Mouse (Mus musculus) forebrain, embryonic 14.5 days (tissue): Measurements from ENCODE around the gene Hc. TPM values are rescaled to one million over a fixed set of nuclear protein-coding genes. Genes with fewer than 3 reads are reported as not detected.
A peak's percentile ranks its signal among the peaks of the same experiment; 100 is the strongest.

Experiments
- ATAC-seq: fragments of 200-750 bp; cut with Nextera tagmentation; 2 replicates; pipeline ENCODE4 v1.8.0; 2017; ENCODE audit warnings: mild to moderate bottlenecking, moderate library complexity
- DNase-seq: peaks from one replicate; pipeline ENCODE4 v3.0.0-alpha.2; 2015; ENCODE audit warnings: low spot score
- H3K27ac ChIP-seq: fragments of 300-500 bp; sonication (generic); 2 replicates; pipeline ENCODE4 v1.5.1; 2014; ENCODE audit warnings: low read depth, mild to moderate bottlenecking, control low read depth, low read length, moderate library complexity
- H3K27me3 ChIP-seq: fragments of 300-500 bp; sonication (generic); replicated peaks from 2 replicates; pipeline ENCODE4 v1.6.1; 2014; ENCODE audit warnings: low read length, control low read depth, mixed read lengths; ENCODE audit not compliant: control insufficient read depth, insufficient read depth
- H3K36me3 ChIP-seq: fragments of 300-500 bp; sonication (generic); 2 replicates; pipeline ENCODE4 v1.6.1; 2014; ENCODE audit warnings: low read length, control low read depth; ENCODE audit not compliant: control insufficient read depth, insufficient read depth
- H3K4me1 ChIP-seq: fragments of 300-500 bp; sonication (generic); 2 replicates; pipeline ENCODE4 v1.6.1; 2014; ENCODE audit warnings: antibody characterized with exemption, low read length, control low read depth; ENCODE audit not compliant: control insufficient read depth, insufficient read depth
- H3K4me2 ChIP-seq: fragments of 300-500 bp; sonication (generic); 2 replicates; pipeline ENCODE4 v1.6.1; 2014; ENCODE audit warnings: mild to moderate bottlenecking, control low read depth, low read length
- H3K4me3 ChIP-seq: fragments of 300-500 bp; sonication (generic); 2 replicates; pipeline ENCODE4 v1.5.1; 2014; ENCODE audit warnings: low read depth, low read length, control low read depth
- H3K9ac ChIP-seq: fragments of 300-500 bp; sonication (generic); 2 replicates; pipeline ENCODE4 v1.6.1; 2014; ENCODE audit warnings: mild to moderate bottlenecking, low read length, control low read depth, moderate library complexity
- H3K9me3 ChIP-seq: fragments of 300-500 bp; sonication (generic); replicated peaks from 2 replicates; pipeline ENCODE4 v1.6.1; 2016; ENCODE audit warnings: low read length, control low read depth, mixed read lengths; ENCODE audit not compliant: control insufficient read depth
- WGBS: fragments of 180-500 bp; shearing (Covaris S2); extraction: QIAGEN DNeasy Blood & Tissue Kit; methylation state at CpG from one replicate; pipeline ENCODE4 v1.1.7; 2014; 5-methylcytosine and 5-hydroxymethylcytosine counted together
- polyA plus RNA-seq: library from polyadenylated mRNA; unstranded; fragments of >200 nt; fragmentation: Nextera tagmentation; extraction: Ambion mirVana; gene quantifications from 2 replicates; pipeline ENCODE4 v1.2.1, GENCODE M21; 2014

Gene Hc
- polyA plus RNA-seq, 1 experiment from 2014 or later, result 0.69 TPM

DNA sequence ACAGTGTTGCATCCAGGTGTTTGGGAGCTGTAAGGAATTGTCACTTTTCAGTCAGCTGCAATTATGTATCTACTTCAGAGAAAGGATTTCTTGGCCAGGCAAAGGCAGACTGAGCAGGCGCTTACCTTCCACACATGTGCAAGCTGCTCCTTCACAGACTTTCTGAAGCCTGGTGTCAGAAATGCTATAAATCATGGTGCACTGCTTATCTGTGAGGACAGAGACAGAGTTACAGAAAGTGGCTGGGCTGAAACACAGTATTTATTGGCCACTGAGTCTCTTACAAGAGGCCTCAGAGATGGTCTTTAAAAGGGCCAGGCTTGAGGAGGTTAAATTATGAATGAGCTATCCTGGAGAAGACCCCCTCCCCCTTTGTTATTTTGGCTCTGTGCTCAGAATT, 71.5 kb downstream of the Hc start:
- ATAC-seq (no peak), DNase-seq (no peak)
- no peak overlapping the region for H3K4me3 ChIP-seq

GRCm38 (mm10) chr2:34987595-34987994, 73.6 kb downstream of the Hc start:
- peaks cover under 1% of the 10 kb centered on the region; the same call in 1 of the 2 replicates for H3K4me1 ChIP-seq
- no peak overlapping the region for H3K9ac ChIP-seq
- H3K4me2 ChIP-seq, result no peak overlapping the region
- 88% methylated on average over 1 of the region's 1 CpGs for WGBS
- no peaks in the 10 kb centered on the region for H3K27me3 ChIP-seq
- H3K27ac ChIP-seq, result no peak overlapping the region
- H3K9me3 ChIP-seq, result no peaks in the 10 kb centered on the region
- ATAC-seq, result no peak
- no peaks in the 10 kb centered on the region for H3K36me3 ChIP-seq
- DNase-seq, result no peak
- H3K4me3 ChIP-seq, result no peak overlapping the region

More for the DNA sequence above, 71.5 kb downstream of the Hc start:
- H3K9me3 ChIP-seq, result no peaks in the 10 kb centered on the region
- WGBS, result 88% methylated on average over 1 of the region's 1 CpGs
- H3K4me1 ChIP-seq, result peaks cover 14% of the 10 kb centered on the region
- no peak overlapping the region for H3K9ac ChIP-seq
- no peaks in the 10 kb centered on the region for H3K27me3 ChIP-seq
- H3K36me3 ChIP-seq, result no peaks in the 10 kb centered on the region
- H3K4me2 ChIP-seq, result no peak overlapping the region
- H3K27ac ChIP-seq, result no peak overlapping the region

- Histone ChIP-seq H3K4me2 (no peak overlapping the region), H3K36me3 (no peaks in the 10 kb centered on the region), H3K9ac (no peak overlapping the region), H3K4me3 (no peak overlapping the region), H3K4me1 (0 out of 2 replicates have a peak, but pooled peaks cover 2% of the 10 kb centered on the region), H3K27me3 (no peaks in the 10 kb centered on the region), H3K9me3 (no peaks in the 10 kb centered on the region), H3K27ac (no peak overlapping the region)
- ATAC-seq (no peak), DNase-seq (no peak)
- WGBS, result 90% methylated on average over 8 of the region's 8 CpGs
Observed at GRCm38 (mm10) chr2:34984885-34985284, 76.4 kb downstream of the Hc start.

DNA sequence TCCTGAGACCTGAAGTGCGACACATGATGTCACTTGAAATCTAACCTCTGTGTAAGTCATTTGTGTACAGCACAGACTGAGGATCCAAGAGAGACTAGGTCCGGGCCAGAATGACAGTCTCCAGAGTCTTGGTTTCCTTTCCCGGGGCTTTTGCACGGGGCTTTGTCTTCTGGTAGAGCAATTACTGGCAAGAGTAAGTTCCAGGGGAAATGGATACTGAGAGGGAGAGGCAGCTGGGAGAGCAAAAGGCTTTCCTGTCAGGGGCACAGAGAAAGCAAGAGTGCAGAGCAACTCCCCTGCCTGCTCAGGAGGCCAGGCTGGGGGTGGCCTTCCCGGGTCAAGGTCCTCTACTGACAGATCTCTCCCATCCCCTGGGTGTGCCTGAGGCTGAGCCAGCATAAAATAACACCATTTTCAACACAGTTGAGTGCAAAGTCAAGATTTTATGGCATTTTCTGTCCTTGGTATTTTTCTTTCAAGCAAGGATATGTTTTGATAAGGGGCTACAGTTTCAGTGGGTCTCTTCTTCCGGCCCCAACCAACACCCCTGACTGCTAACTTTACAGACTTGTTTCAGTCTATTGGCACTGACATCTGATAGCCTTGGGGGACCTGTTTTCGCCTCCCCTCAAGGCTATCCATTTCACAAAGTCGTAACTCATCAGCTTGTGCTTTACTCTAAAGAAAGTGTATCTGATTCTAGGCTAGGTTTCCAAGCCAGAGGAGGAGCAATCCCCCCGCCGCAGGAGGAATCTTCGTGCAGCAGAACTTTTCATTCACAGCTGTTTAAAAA, 78.1 kb downstream of the Hc start:
- no peak overlapping the region for H3K9ac ChIP-seq
- no peak overlapping the region for H3K4me3 ChIP-seq
- H3K27me3 ChIP-seq, result no peaks in the 10 kb centered on the region
- ATAC-seq (no peak), DNase-seq (peak; percentile 17)
- H3K4me1 ChIP-seq, result 0 out of 2 replicates have a peak, but pooled peaks cover 2% of the 10 kb centered on the region
- WGBS, result 64% methylated on average over 11 of the region's 11 CpGs
- H3K36me3 ChIP-seq, result no peaks in the 10 kb centered on the region
- no peak overlapping the region for H3K4me2 ChIP-seq
- no peak overlapping the region for H3K27ac ChIP-seq
- no peaks in the 10 kb centered on the region for H3K9me3 ChIP-seq

DNA sequence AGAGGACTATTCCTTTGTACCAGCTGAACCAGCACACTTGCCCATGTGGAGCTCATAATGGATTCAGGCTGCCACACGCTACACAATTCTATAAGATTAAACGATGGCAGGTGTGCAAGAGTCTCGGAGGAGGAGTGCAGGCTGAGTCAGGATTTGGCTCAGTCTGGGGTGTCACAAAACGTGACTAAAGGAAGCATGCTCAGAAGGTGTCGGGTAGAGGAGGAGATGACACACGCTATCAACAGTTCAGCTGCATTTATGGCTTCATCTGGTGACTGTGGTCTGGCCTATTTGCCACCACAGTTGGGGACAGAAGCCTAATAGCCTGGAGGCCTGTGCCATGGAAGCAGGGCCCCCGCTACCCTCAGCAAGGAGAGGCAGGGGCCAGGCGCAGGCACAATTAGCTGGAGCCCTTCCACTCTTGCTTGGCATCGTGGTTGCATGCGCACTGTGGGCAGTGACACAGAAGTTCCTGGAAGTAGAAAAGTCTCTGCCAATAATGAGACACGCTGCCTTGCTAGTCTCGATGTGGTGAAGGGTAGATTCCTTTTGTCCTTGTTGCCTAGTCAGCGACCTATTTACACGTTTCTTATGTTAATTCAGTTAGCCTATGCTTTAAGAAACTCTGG, 79.0 kb downstream of the Hc start:
- H3K4me3 ChIP-seq, result no peak overlapping the region
- H3K4me2 ChIP-seq, result no peak overlapping the region
- no peaks in the 10 kb centered on the region for H3K36me3 ChIP-seq
- no peak overlapping the region for H3K27ac ChIP-seq
- H3K9ac ChIP-seq, result no peak overlapping the region
- ATAC-seq, result no peak; the same call in 1 of the 2 replicates
- no peaks in the 10 kb centered on the region for H3K9me3 ChIP-seq
- WGBS, result 43% methylated on average over 14 of the region's 14 CpGs
- peak; percentile 31 for DNase-seq
- H3K27me3 ChIP-seq, result no peaks in the 10 kb centered on the region
- H3K4me1 ChIP-seq, result 0 out of 2 replicates have a peak, but pooled peaks cover 2% of the 10 kb centered on the region

DNA sequence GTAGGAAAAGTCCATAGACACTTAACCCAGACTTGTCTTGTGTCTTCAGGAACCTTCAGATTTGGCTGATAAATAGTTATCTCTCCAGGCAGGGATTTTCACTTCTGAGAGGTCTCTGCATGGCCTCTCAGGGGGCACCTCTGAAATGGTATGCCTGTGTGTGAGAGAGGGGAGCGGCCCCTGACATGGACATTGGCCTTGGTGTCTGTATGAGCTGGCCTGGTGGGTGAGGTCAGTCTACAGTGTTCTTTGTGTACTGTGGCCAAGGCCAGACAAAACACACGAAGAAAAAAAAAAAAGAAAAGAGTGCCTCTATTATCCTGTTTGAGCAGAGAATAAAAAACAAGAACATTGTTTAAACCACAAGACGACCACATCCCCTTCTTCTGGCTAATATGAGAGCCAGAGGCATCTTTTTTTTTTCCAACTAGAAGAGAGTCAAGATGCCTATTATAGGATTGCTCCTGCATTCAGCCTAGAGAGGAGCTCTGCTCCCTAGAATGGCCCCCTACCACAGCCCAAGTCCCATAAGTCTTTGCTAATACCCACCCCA, 81.7 kb downstream of the Hc start:
- 63% methylated on average over 3 of the region's 3 CpGs for WGBS
- no peaks in the 10 kb centered on the region for H3K36me3 ChIP-seq
- H3K4me1 ChIP-seq, result 0 out of 2 replicates have a peak, but pooled peaks cover 2% of the 10 kb centered on the region
- H3K27ac ChIP-seq, result no peak overlapping the region
- no peaks in the 10 kb centered on the region for H3K9me3 ChIP-seq
- no peak overlapping the region for H3K4me3 ChIP-seq
- H3K9ac ChIP-seq, result no peak overlapping the region
- no peak overlapping the region for H3K4me2 ChIP-seq
- no peak for ATAC-seq
- DNase-seq, result no peak
- H3K27me3 ChIP-seq, result no peaks in the 10 kb centered on the region

DNA sequence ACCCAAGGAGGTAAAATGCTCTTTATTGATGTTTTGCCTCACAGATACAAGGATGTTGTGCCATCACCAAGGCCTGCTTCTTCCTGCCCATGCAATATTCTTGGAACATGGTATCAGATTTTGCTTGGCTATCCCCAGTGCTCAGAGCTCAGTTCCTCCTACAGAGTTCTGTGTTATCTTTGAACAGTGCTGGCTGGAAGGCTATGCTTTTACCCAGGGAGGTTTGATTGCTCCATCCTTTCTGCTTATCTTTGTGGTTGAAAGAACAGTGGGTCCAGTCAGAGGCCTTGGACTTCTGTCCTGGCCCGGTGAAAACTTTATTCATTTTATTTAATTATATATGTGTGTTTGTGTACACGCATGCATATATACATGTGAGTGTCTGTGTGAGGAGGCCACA, 83.0 kb downstream of the Hc start:
- no peak for DNase-seq
- ATAC-seq, result no peak
- 95% methylated on average over 2 of the region's 2 CpGs for WGBS
- H3K9me3 ChIP-seq, result no peaks in the 10 kb centered on the region
- H3K9ac ChIP-seq, result no peak overlapping the region
- no peaks in the 10 kb centered on the region for H3K36me3 ChIP-seq
- H3K27ac ChIP-seq, result no peak overlapping the region
- H3K4me1 ChIP-seq, result 0 out of 2 replicates have a peak, but pooled peaks cover 2% of the 10 kb centered on the region
- H3K4me2 ChIP-seq, result no peak overlapping the region
- H3K4me3 ChIP-seq, result no peak overlapping the region
- no peaks in the 10 kb centered on the region for H3K27me3 ChIP-seq

DNA sequence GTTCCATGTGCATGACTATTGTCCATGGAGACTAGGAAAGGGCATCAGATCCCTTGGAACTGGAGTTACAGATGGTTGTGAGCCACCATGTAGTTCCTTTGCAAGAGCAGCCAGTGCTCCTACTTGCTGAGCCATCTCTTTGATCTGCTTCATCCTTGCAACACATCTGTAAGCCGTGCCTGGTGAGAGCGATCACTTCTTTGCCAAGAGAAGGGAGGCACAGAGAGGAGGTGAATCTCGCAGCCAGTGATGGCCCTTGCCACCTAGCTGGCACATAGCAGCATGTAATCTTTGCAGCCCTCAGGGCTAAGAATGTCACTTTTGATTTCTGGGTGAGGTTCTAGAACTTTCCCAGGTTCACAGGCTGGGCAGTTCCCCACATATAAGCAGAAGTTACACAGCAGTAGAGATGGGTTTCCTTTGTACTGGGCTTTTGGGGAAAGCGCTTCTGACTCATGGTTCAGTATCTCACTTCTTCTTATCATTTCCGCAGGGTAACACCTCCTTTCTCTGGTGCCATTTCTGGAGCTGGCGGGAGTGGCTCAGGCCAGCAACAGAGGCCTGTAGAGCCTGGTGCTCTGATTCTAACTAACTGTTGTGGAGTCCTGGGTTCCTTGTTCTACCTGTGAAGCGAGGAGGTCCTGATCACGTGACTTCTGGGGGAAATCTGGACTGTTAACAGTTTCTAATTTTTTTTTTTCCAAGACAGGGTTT, 84.1 kb downstream of the Hc start:
- Histone ChIP-seq H3K9me3 (no peaks in the 10 kb centered on the region), H3K36me3 (no peaks in the 10 kb centered on the region), H3K27me3 (no peaks in the 10 kb centered on the region), H3K4me1 (no peaks in the 10 kb centered on the region), H3K4me3 (no peak overlapping the region), H3K27ac (no peak overlapping the region), H3K4me2 (no peak overlapping the region), H3K9ac (no peak overlapping the region)
- DNase-seq (no peak), ATAC-seq (no peak)
- WGBS, result 87% methylated on average over 8 of the region's 8 CpGs
